Mouse (Mus musculus) CH12.LX (cell line): ENCODE results near the gene Cys1.

Source experiments
- BHLHE40 ChIP-seq: IDR thresholded peaks from 2 replicates; pipeline ENCODE4 v1.6.1; 2011; ENCODE audit warnings: mild to moderate bottlenecking, low read depth, low read length, improper control_type of control experiment
- CHD2 ChIP-seq: IDR thresholded peaks from 2 replicates; pipeline ENCODE4 v1.6.1; 2011; ENCODE audit warnings: low read length, improper control_type of control experiment
- CTCF ChIP-seq, 2 experiments: IDR thresholded peaks in 1 of 2; conservative IDR thresholded peaks in 1 of 2; 2 replicates each; pipeline ENCODE4 v1.5.1; 2011 to 2012; ENCODE audit warnings: low read depth in 2 of 2, low read length in 2 of 2, improper control_type of control experiment in 1 of 2, inconsistent platforms in 1 of 2, mild to moderate bottlenecking in 1 of 2, moderate library complexity in 1 of 2
- JUND ChIP-seq: conservative IDR thresholded peaks from 2 replicates; pipeline ENCODE4 v1.6.1; 2011; ENCODE audit warnings: low read depth, low read length, improper control_type of control experiment
- MAFK ChIP-seq: IDR thresholded peaks from 2 replicates; pipeline ENCODE4 v1.6.1; 2011; ENCODE audit warnings: low read length, improper control_type of control experiment; ENCODE audit not compliant: insufficient replicate concordance
- RCOR1 ChIP-seq: conservative IDR thresholded peaks from 2 replicates; pipeline ENCODE4 v1.6.1; 2012; ENCODE audit warnings: low read depth, mild to moderate bottlenecking, inconsistent platforms, low read length, improper control_type of control experiment

GRCm38 (mm10) chr12:24654065-24654862 is 27.3 kb downstream of the Cys1 start:
- TF ChIP-seq RCOR1 (no peak), JUND (0 out of 2 replicates have a peak, but pooled peaks have one; percentile 34), MAFK (peak; percentile 4; the same call in 1 of the 2 replicates), BHLHE40 (peak; percentile 74), CHD2 (no peak; the same call in 1 of the 2 replicates), CTCF (conservative IDR thresholded peaks at IDR 0.05 in 1 of 2, IDR thresholded peaks at IDR 0.05 in 1 of 2; ENCODE audit: low read depth in 2 of 2, low read length in 2 of 2) (no peak)
